Mouse (Mus musculus): Measurements from ENCODE around the gene Slx1b. TPM values are rescaled to one million over a fixed set of nuclear protein-coding genes. Genes with fewer than 3 reads are reported as not detected.
"Not testable (repeated sequence)": the region's sequence is repeated elsewhere in the genome, so short reads cannot be mapped to it uniquely, and the experiment has no call there.

Slx1b gene
- polyA plus RNA-seq, 1 experiment from 2014 or later = 3.0 TPM

GRCm38 (mm10) chr7:126693256-126693655, 2.3 kb downstream of the Slx1b start:
- H3K27ac ChIP-seq (replicated peaks) = no peak overlapping the region
- H3K9ac ChIP-seq = no peak overlapping the region
- no peak overlapping the region for H3K4me3 ChIP-seq (replicated peaks)
- H3K9me3 ChIP-seq (replicated peaks) = no peaks in the 10 kb centered on the region
- no peaks in the 10 kb centered on the region for H3K27me3 ChIP-seq
- peaks cover 28% of the 10 kb centered on the region for H3K36me3 ChIP-seq (replicated peaks)
- WGBS (ENCODE audit: insufficient replicate concordance) = 17% methylated on average over 3 of the region's 3 CpGs
- H3K4me2 ChIP-seq = no peak overlapping the region
- no peak for ATAC-seq (ENCODE audit: insufficient read depth)
- H3K4me1 ChIP-seq (replicated peaks) = peaks cover 52% of the 10 kb centered on the region

- 89% methylated on average over 26 of the region's 26 CpGs for WGBS (ENCODE audit: insufficient replicate concordance)
- Histone ChIP-seq H3K27me3 (no peaks in the 10 kb centered on the region), H3K9ac (no peak overlapping the region), H3K36me3 (replicated peaks) (peaks cover 19% of the 10 kb centered on the region), H3K27ac (replicated peaks) (no peak overlapping the region), H3K4me1 (replicated peaks) (peaks cover 50% of the 10 kb centered on the region), H3K9me3 (replicated peaks) (no peaks in the 10 kb centered on the region), H3K4me2 (no peak overlapping the region), H3K4me3 (replicated peaks) (no peak overlapping the region)
- ATAC-seq (ENCODE audit: insufficient read depth) = no peak
Measured at GRCm38 (mm10) chr7:126692426-126692825, 3.2 kb downstream of the Slx1b start.

- peaks cover 17% of the 10 kb centered on the region for H3K36me3 ChIP-seq (replicated peaks)
- 73% methylated on average over 5 of the region's 5 CpGs for whole genome bisulfite sequencing (ENCODE audit: insufficient replicate concordance)
- H3K9ac ChIP-seq = no peak overlapping the region
- H3K4me2 ChIP-seq = no peak overlapping the region
- H3K27me3 ChIP-seq = no peaks in the 10 kb centered on the region
- no peak for ATAC-seq (ENCODE audit: insufficient read depth)
- no peak overlapping the region for H3K27ac ChIP-seq (replicated peaks)
- peaks cover 49% of the 10 kb centered on the region for H3K4me1 ChIP-seq (replicated peaks)
- no peak overlapping the region for H3K4me3 ChIP-seq (replicated peaks)
- no peaks in the 10 kb centered on the region for H3K9me3 ChIP-seq (replicated peaks)
Measured at GRCm38 (mm10) chr7:126691676-126692075, 3.9 kb downstream of the Slx1b start.

- H3K27ac ChIP-seq (replicated peaks) = no peak overlapping the region; the same call in 1 of the 2 replicates
- H3K9me3 ChIP-seq (replicated peaks) = no peaks in the 10 kb centered on the region
- ATAC-seq (ENCODE audit: insufficient read depth) = no peak
- 66% methylated on average over 3 of the region's 3 CpGs for WGBS (ENCODE audit: insufficient replicate concordance)
- peaks cover 14% of the 10 kb centered on the region for H3K36me3 ChIP-seq (replicated peaks)
- H3K4me3 ChIP-seq (replicated peaks) = no peak overlapping the region
- H3K4me2 ChIP-seq = no peak overlapping the region
- no peaks in the 10 kb centered on the region for H3K27me3 ChIP-seq
- H3K9ac ChIP-seq = no peak overlapping the region
- peaks cover 43% of the 10 kb centered on the region for H3K4me1 ChIP-seq (replicated peaks)
Measured at GRCm38 (mm10) chr7:126690737-126691136, 4.8 kb downstream of the Slx1b start.

- WGBS (ENCODE audit: insufficient replicate concordance) = 70% methylated on average over 3 of the region's 3 CpGs
- no peak overlapping the region for H3K9ac ChIP-seq
- H3K27ac ChIP-seq (replicated peaks) = peak overlapping the region; percentile 53; the same call in 1 of the 2 replicates
- no peak overlapping the region for H3K4me3 ChIP-seq (replicated peaks)
- H3K9me3 ChIP-seq (replicated peaks) = no peaks in the 10 kb centered on the region
- peaks cover 39% of the 10 kb centered on the region for H3K4me1 ChIP-seq (replicated peaks)
- H3K4me2 ChIP-seq = no peak overlapping the region
- peak; percentile 43; the same call in 1 of the 2 replicates for ATAC-seq (ENCODE audit: insufficient read depth)
- H3K36me3 ChIP-seq (replicated peaks) = peaks cover 14% of the 10 kb centered on the region
- H3K27me3 ChIP-seq = no peaks in the 10 kb centered on the region
Measured at GRCm38 (mm10) chr7:126689021-126689420, 6.6 kb downstream of the Slx1b start.

- H3K27me3 ChIP-seq; H3K9ac ChIP-seq; H3K27ac ChIP-seq (replicated peaks); H3K9me3 ChIP-seq (replicated peaks); H3K4me2 ChIP-seq; ATAC-seq (ENCODE audit: insufficient read depth); H3K4me3 ChIP-seq (replicated peaks): not testable (repeated sequence)
- 54% methylated on average over 4 of the region's 4 CpGs for WGBS (ENCODE audit: insufficient replicate concordance)
- Histone ChIP-seq H3K4me1 (replicated peaks) (peaks cover 36% of the 10 kb centered on the region), H3K36me3 (replicated peaks) (peaks cover 14% of the 10 kb centered on the region)
Measured at GRCm38 (mm10) chr7:126688156-126688555, 7.4 kb downstream of the Slx1b start.

GRCm38 (mm10) chr7:126681221-126681620, 14.4 kb downstream of the Slx1b start:
- no peaks in the 10 kb centered on the region for H3K9me3 ChIP-seq (replicated peaks)
- H3K4me3 ChIP-seq (replicated peaks) = no peak overlapping the region
- no peak overlapping the region for H3K9ac ChIP-seq
- WGBS (ENCODE audit: insufficient replicate concordance) = 88% methylated on average over 5 of the region's 5 CpGs
- no peak overlapping the region for H3K4me2 ChIP-seq
- peaks cover 22% of the 10 kb centered on the region for H3K4me1 ChIP-seq (replicated peaks)
- H3K27me3 ChIP-seq = no peaks in the 10 kb centered on the region
- H3K36me3 ChIP-seq (replicated peaks) = peaks cover 7% of the 10 kb centered on the region; the same call in 1 of the 2 replicates
- ATAC-seq (ENCODE audit: insufficient read depth) = no peak
- H3K27ac ChIP-seq (replicated peaks) = no peak overlapping the region

- Histone ChIP-seq H3K4me1 (replicated peaks) (peaks cover 35% of the 10 kb centered on the region), H3K36me3 (replicated peaks) (peaks cover 13% of the 10 kb centered on the region), H3K9ac (no peak overlapping the region), H3K27ac (replicated peaks) (0 out of 2 replicates have a peak overlapping the region, but pooled peaks have one; percentile 48), H3K9me3 (replicated peaks) (no peaks in the 10 kb centered on the region), H3K27me3 (no peaks in the 10 kb centered on the region), H3K4me2 (no peak overlapping the region), H3K4me3 (replicated peaks) (no peak overlapping the region)
- ATAC-seq (ENCODE audit: insufficient read depth) = no peak
- WGBS (ENCODE audit: insufficient replicate concordance) = 78% methylated on average over 5 of the region's 5 CpGs
Measured at GRCm38 (mm10) chr7:126679683-126680082, 15.9 kb downstream of the Slx1b start.

- Histone ChIP-seq H3K36me3 (replicated peaks) (peaks cover 15% of the 10 kb centered on the region), H3K9ac (no peak overlapping the region), H3K27me3 (no peaks in the 10 kb centered on the region), H3K4me3 (replicated peaks) (no peak overlapping the region), H3K4me2 (no peak overlapping the region; the same call in 1 of the 2 replicates), H3K9me3 (replicated peaks) (no peaks in the 10 kb centered on the region), H3K27ac (replicated peaks) (peak overlapping the region; percentile 65), H3K4me1 (replicated peaks) (peaks cover 27% of the 10 kb centered on the region)
- WGBS (ENCODE audit: insufficient replicate concordance) = 70% methylated on average over 8 of the region's 8 CpGs
- peak; percentile 49; the same call in 1 of the 2 replicates for ATAC-seq (ENCODE audit: insufficient read depth)
Measured at GRCm38 (mm10) chr7:126678545-126679341, 16.8 kb downstream of the Slx1b start.

GRCm38 (mm10) chr7:126676631-126677220, 18.9 kb downstream of the Slx1b start:
- H3K27me3 ChIP-seq = no peaks in the 10 kb centered on the region
- ATAC-seq (ENCODE audit: insufficient read depth) = no peak

GRCm38 (mm10) chr7:126676207-126676606, 19.4 kb downstream of the Slx1b start, which contains the start of gene Sult1a1:
Gene Sult1a1 (minus strand): TSS chr7:126676432.
- ATAC-seq (ENCODE audit: insufficient read depth) = peak; percentile 57
- Histone ChIP-seq H3K36me3 (replicated peaks) (peaks cover 38% of the 10 kb centered on the region), H3K27ac (replicated peaks) (peak within 1 kb of the TSS; percentile 77), H3K9me3 (replicated peaks) (no peaks in the 10 kb centered on the region), H3K4me3 (replicated peaks) (peak within 1 kb of the TSS; percentile 28), H3K27me3 (no peaks in the 10 kb centered on the region), H3K9ac (no peak within 1 kb of the TSS), H3K4me2 (peak within 1 kb of the TSS; percentile 44), H3K4me1 (replicated peaks) (peaks cover 27% of the 10 kb centered on the region)
- WGBS (ENCODE audit: insufficient replicate concordance) = 69% methylated on average over 1 of the region's 1 CpGs

More at GRCm38 (mm10) chr7:126676631-126677220, 18.9 kb downstream of the Slx1b start:
- Histone ChIP-seq H3K27ac (replicated peaks) (peak overlapping the region; percentile 45; the same call in 1 of the 2 replicates), H3K4me1 (replicated peaks) (peaks cover 27% of the 10 kb centered on the region), H3K36me3 (replicated peaks) (peaks cover 33% of the 10 kb centered on the region), H3K9me3 (replicated peaks) (no peaks in the 10 kb centered on the region), H3K4me2 (no peak overlapping the region), H3K9ac (no peak overlapping the region), H3K4me3 (replicated peaks) (no peak overlapping the region)
- WGBS (ENCODE audit: insufficient replicate concordance) = 65% methylated on average over 4 of the region's 4 CpGs

All from liver, embryonic 15.5 days (tissue).